Mouse (Mus musculus) CH12.LX (cell line): ENCODE measurements around the gene Ndst2. TPM values are rescaled to one million over a fixed set of nuclear protein-coding genes. Genes with fewer than 3 reads are reported as not detected.

Source experiments
- DNase-seq: peaks from one replicate; pipeline ENCODE4 v3.0.0-alpha.2; 2013; ENCODE audit errors: extremely low read depth
- H3K27ac ChIP-seq: 2 replicates; pipeline ENCODE4 v1.5.1; 2012; ENCODE audit warnings: low read depth, mild to moderate bottlenecking, control low read depth, moderate library complexity; ENCODE audit not compliant: insufficient read depth
- H3K27me3 ChIP-seq: replicated peaks from 2 replicates; pipeline ENCODE3; 2012; ENCODE audit warnings: inconsistent platforms
- H3K36me3 ChIP-seq, 2 experiments: replicated peaks in 1 of 2; 2 replicates each; pipeline versions ENCODE3 to v1.6.1; 2012; ENCODE audit warnings: inconsistent platforms in 1 of 2, low read length in 1 of 2, mild to moderate bottlenecking in 1 of 2, mixed read lengths in 1 of 2, moderate library complexity in 1 of 2; ENCODE audit not compliant: control insufficient read depth in 1 of 2, insufficient read depth in 1 of 2
- H3K4me1 ChIP-seq, 2 experiments: 2 replicates each; pipeline ENCODE4 v1.6.1; 2012; ENCODE audit warnings: inconsistent platforms in 1 of 2, moderate library complexity in 1 of 2; ENCODE audit not compliant: insufficient read depth in 2 of 2, control insufficient read depth in 1 of 2
- H3K4me2 ChIP-seq: 2 replicates; pipeline ENCODE4 v1.6.1; 2012; ENCODE audit warnings: low read depth, mild to moderate bottlenecking, control low read depth; ENCODE audit not compliant: poor library complexity, insufficient read depth, severe bottlenecking
- H3K4me3 ChIP-seq, 3 experiments: fragments of 150-350 bp in 1 of 3; sonication (generic) in 1 of 3; replicated peaks in 1 of 3; 2 replicates each; pipeline versions ENCODE3 to v1.5.1; 2011 to 2012; ENCODE audit warnings: low read depth in 2 of 3, low read length in 2 of 3, mild to moderate bottlenecking in 2 of 3, moderate library complexity in 2 of 3, control low read depth in 1 of 3, improper control_type of control experiment in 1 of 3, inconsistent platforms in 1 of 3, mixed read lengths in 1 of 3; ENCODE audit not compliant: poor library complexity in 1 of 3
- H3K79me2 ChIP-seq: replicated peaks from 2 replicates; pipeline ENCODE4 v1.6.1; 2012; ENCODE audit warnings: mild to moderate bottlenecking, moderate library complexity; ENCODE audit not compliant: control insufficient read depth, poor library complexity, insufficient read depth, severe bottlenecking; ENCODE audit errors: extremely low read depth
- H3K9ac ChIP-seq: 2 replicates; pipeline ENCODE4 v1.6.1; 2012; ENCODE audit warnings: low read depth, mild to moderate bottlenecking, control low read depth, moderate library complexity; ENCODE audit not compliant: insufficient read depth
- H3K9me3 ChIP-seq: replicated peaks from 2 replicates; pipeline ENCODE3; 2012; ENCODE audit warnings: low read length, inconsistent platforms, mixed read lengths
- BHLHE40 ChIP-seq: IDR thresholded peaks from 2 replicates; pipeline ENCODE4 v1.6.1; 2011; ENCODE audit warnings: mild to moderate bottlenecking, low read depth, low read length, improper control_type of control experiment
- MAFK ChIP-seq: IDR thresholded peaks from 2 replicates; pipeline ENCODE4 v1.6.1; 2011; ENCODE audit warnings: low read length, improper control_type of control experiment; ENCODE audit not compliant: insufficient replicate concordance
- MXI1 ChIP-seq: IDR thresholded peaks from 2 replicates; pipeline ENCODE4 v1.6.1; 2011; ENCODE audit warnings: mild to moderate bottlenecking, low read depth, low read length, improper control_type of control experiment
- MYC ChIP-seq: IDR thresholded peaks from 2 replicates; pipeline ENCODE4 v1.6.1; 2011; ENCODE audit warnings: low read depth, mild to moderate bottlenecking, improper control_type of control experiment, low read length
- NRF1 ChIP-seq: IDR thresholded peaks from 2 replicates; pipeline ENCODE4 v1.6.1; 2014; ENCODE audit warnings: low read depth, mild to moderate bottlenecking, inconsistent platforms, low read length, improper control_type of control experiment, moderate library complexity
- RAD21 ChIP-seq: IDR thresholded peaks from 2 replicates; pipeline ENCODE4 v1.6.1; 2011; ENCODE audit warnings: low read depth, mild to moderate bottlenecking, low read length, improper control_type of control experiment, moderate library complexity
- SIN3A ChIP-seq: IDR thresholded peaks from 2 replicates; pipeline ENCODE4 v1.6.1; 2012; ENCODE audit warnings: low read length, improper control_type of control experiment, inconsistent platforms
- UBTF ChIP-seq: IDR thresholded peaks from 2 replicates; pipeline ENCODE4 v1.6.1; 2012; ENCODE audit warnings: low read depth, mild to moderate bottlenecking, inconsistent platforms, low read length, improper control_type of control experiment, moderate library complexity
- USF1 ChIP-seq: IDR thresholded peaks from 2 replicates; pipeline ENCODE4 v1.6.1; 2014; ENCODE audit warnings: low read depth, mild to moderate bottlenecking, inconsistent platforms, low read length, improper control_type of control experiment
- USF2 ChIP-seq: conservative IDR thresholded peaks from 2 replicates; pipeline ENCODE4 v1.6.1; 2011; ENCODE audit warnings: low read depth, low read length, improper control_type of control experiment
- ZC3H11A ChIP-seq: IDR thresholded peaks from 2 replicates; pipeline ENCODE4 v1.6.1; 2012; ENCODE audit warnings: low read depth, mild to moderate bottlenecking, inconsistent platforms, low read length, improper control_type of control experiment
- dilution Hi-C: fragments of 300-500 bp; cut with MboI; formaldehyde crosslinking; loops from 2 replicates; pipeline ENCODE4 v1.14.3; 2020; ENCODE audit warnings: low sequenced_read_pairs; ENCODE audit not compliant: extremely low pct_unique_long_range_greater_than_20kb, extremely low pct_ligation_motif_present
- in situ Hi-C: fragments of 300-500 bp; cut with MboI; formaldehyde crosslinking; loops from 3 replicates; pipeline ENCODE4 v1.14.3; 2019; ENCODE audit warnings: low sequenced_read_pairs, low pct_ligation_motif_present, low pct_unique_long_range_greater_than_20kb, mixed read lengths
- polyA plus RNA-seq: library from polyadenylated mRNA; unstranded; fragments of >175 nt; gene quantifications from 2 replicates; pipeline ENCODE4 v1.2.1, GENCODE M21; 2012; ENCODE audit warnings: low read depth; ENCODE audit not compliant: insufficient read length
- total RNA-seq, 2 experiments: library from RNA; depleted of rRNA; stranded (reverse); fragments of 300-350 nt in 1 of 2; fragments of >200 nt in 1 of 2; gene quantifications; 2 replicates each; pipeline ENCODE4 v1.2.3; 2012 to 2014

The Ndst2 gene
- total and polyA plus RNA-seq, 3 experiments, result 11.4 to 18.0 (median 17.8) TPM

GRCm38 (mm10) chr14:20713832-20714231 is 20.5 kb downstream of the Ndst2 start:
- Histone ChIP-seq H3K36me3 (peaks cover 80 to 92% of the 10 kb centered on the region in 2 experiments), H3K79me2 (no peaks in the 10 kb centered on the region; the same call in 1 of the 2 replicates), H3K27ac (no peak overlapping the region), H3K4me2 (no peak overlapping the region), H3K4me1 (peaks cover 0 to 10% of the 10 kb centered on the region in 2 experiments; a peak in 2 of 4 replicates), H3K27me3 (no peaks in the 10 kb centered on the region), H3K9me3 (no peaks in the 10 kb centered on the region), H3K4me3 (no peak overlapping the region), H3K9ac (no peak overlapping the region)
- no peak for DNase-seq
- in situ Hi-C loops (no loop called here), dilution Hi-C loops (no loop called here)
- TF ChIP-seq RAD21 (no peak), ZC3H11A (no peak), NRF1 (no peak), MXI1 (no peak), MAFK (no peak)

DNA sequence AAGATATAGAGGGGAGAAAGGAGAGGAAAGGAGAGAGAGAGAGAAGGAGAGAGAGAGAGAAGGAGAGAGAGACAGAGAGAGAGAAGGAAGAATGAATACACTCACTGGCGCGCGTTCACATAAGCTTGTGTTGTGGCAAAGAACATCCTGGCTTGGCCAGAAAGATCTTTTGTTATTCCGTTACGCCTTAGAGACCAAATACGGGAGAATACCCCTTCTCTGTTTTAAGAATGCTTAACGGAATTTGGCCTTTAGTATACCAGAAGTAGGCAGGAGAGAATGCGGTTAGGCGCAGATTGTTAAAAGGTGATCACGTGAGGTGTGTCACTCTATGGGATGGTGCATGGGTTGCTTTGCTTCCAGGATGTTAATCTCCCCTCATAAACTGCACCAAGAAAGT is 26.1 kb downstream of the Ndst2 start:
- peak overlapping the region; percentile 81 to 87 (median 84) for H3K4me3 ChIP-seq
- peaks cover 15% of the 10 kb centered on the region for H3K79me2 ChIP-seq
- in situ Hi-C loops (no loop called here), dilution Hi-C loops (no loop called here)
- H3K27me3 ChIP-seq, result no peaks in the 10 kb centered on the region
- TF ChIP-seq USF1, result peak; percentile 41; the same call in 1 of the 2 replicates
- TF ChIP-seq SIN3A, result peak; percentile 70; the same call in 1 of the 2 replicates
- TF ChIP-seq MXI1, result no peak
- peak; percentile 61 for TF ChIP-seq USF2
- TF ChIP-seq BHLHE40, result peak; percentile 76
- 0 out of 2 replicates have a peak, but pooled peaks have one; percentile 14 for TF ChIP-seq UBTF
- no peak for TF ChIP-seq MYC
- H3K36me3 ChIP-seq, result peaks cover 36 to 53% of the 10 kb centered on the region in 2 experiments
- peak overlapping the region; percentile 64 for H3K4me2 ChIP-seq
- H3K27ac ChIP-seq, result no peak overlapping the region
- DNase-seq, result no peak
- H3K9me3 ChIP-seq, result no peaks in the 10 kb centered on the region
- H3K9ac ChIP-seq, result peak overlapping the region; percentile 83
- peaks cover 0 to 33% of the 10 kb centered on the region in 2 experiments; a peak in 2 of 4 replicates for H3K4me1 ChIP-seq
